Mouse (Mus musculus) CD8-positive naive resting alpha-beta T cell, adult 2 months (primary cell): ENCODE results near the gene Gm15056.

Experiments used
- DNase-seq, 2 experiments: peaks; one replicate each; pipeline ENCODE4 v3.0.0; 2022; ENCODE audit warnings: low read depth in 2 of 2, low spot score in 2 of 2

Gm15056 gene

DNA sequence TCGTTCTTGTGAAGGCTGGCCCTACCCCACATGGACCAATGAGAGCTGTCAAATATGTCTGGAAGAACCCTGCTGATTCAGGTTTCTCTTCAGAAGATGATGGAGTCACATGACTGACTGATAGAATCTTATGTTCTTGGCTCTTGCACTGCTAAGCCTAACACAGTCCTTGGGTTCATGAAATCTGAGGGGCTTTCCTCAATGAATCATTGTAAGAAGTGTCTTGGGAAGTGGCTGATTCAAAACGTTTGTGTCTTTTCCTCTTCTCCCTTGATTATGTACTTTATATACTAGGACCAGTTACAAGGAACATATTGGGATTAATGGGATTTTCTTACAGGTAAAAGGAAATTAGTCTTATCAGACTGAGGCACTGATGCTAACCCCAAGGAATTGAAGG is at the start of gene Gm15056:
TSS of gene Gm15056 (minus strand) at position 101 of the 400 bp plus-strand sequence.
- DNase-seq: no peak

DNA sequence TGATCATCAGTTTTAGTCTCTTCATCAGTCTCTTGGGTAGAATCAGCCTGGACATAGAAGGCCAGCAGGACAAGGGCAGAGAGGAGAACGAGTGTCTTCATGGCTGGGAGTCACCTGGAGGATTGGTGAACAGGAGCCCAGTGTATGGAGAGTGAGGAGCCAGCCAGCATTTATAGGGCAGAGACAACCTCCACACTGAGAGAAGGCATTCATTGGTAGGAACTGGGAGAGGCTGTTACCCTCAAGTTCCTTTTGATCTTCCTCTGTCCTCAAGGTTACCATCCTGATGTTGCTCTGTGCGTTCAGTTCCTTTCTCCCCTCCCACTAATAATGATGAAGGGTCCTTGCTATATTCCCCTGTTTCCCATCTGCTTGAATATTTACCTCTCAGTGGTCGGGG is 42.2 kb upstream of the Gm15056 start, which contains the start of gene AY761185:
TSS of gene AY761185 (minus strand) at position 101 of the 400 bp plus-strand sequence.
- no peak for DNase-seq

DNA sequence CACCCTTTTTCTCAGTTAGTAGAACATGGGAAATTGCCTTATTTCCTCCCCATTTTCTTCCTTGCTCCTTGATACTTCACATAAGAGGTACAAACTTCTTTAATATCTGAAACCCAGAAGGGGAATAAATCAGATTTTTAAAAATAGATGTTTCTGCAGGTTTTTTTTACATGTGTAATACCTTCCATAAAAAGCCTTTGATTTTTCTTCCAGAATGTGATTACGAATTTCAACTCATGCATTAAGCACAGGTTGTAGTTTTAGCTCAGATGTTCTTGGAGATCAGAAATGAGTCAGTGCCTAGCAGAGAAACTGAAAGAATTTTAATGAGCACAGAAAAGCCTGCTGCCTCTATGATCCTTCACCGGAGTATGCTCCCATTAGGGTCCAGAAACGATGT is 19.5 kb upstream of the Gm15056 start, which contains the start of gene Gm6040:
TSS of gene Gm6040 (minus strand) at position 101 of the 400 bp plus-strand sequence.
- no peak for DNase-seq

DNA sequence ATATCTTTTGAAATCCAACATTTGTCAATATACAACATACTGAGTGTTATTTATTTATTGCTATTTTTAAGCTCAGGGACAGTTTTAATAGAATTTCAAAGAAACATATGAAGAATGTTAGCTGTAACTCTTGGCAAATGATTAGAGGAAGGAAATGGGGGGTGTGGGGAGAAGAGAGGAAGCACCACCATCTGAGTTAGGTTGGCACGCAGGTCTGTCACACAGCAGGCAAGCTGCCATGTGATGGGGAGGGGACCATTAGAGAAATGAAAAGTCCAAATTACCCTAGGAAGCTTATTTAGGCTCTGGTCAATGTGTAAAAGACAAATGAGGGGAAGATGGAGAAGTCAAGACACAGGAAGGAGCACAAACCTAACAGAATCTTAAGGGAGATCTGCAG is 9.9 kb upstream of the Gm15056 start:
- DNase-seq: no peak

DNA sequence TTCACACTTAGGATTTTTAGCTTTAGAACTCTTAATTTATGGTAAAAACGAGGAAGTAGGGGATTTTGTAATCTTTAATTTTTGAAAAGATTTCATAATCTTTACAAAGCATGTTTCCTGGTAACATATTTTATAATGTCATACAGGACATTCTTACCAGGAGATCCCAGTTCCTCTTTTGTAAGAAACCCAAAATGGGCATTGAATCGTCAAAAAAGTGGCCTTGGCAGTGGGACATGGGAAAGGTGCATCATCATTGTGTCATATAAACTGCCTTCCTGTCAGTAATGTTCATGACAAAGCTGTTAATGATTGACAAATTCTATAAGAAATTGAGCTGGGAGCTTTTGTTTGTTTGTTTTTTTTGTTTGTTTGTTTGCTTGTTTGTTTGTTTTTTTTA is 5.8 kb upstream of the Gm15056 start:
- DNase-seq: no peak

DNA sequence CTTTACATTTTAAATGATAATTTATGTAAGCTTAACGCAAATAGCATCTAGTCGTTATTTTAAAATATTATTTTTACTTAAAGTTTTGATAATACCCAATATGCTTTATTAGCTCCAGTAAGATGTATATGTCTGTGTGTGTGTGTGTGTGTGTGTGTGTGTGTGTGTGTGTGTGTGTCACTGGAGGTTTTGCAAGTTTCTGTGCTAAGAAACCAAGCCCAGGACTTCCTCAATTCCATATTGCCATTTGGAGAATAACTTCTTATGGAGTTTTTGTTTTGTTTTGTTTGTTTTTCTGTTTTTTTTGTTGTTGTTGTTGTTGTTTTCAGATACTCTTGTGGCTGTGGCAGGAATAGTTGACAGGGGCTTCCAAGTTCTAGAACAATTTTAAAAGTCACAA is 4.7 kb upstream of the Gm15056 start:
- no peak for DNase-seq

DNA sequence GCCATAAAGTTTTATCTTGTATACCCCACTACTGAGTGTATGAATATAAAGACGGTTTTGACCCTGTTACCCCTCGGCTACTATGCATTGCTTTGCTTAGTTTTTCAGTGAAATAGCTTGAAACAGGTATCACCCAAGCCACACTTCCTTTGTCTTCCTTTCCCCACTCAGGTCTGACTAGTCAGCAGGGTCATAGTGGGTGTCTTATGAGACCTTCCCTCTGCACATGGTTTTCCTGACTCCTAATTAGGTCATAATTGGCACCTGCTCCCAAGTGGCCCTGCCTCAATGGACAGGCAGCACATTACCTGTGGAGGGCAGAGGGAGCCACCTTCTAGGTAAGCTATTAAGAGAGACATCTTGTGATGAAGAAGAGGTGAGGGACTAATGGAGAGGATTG is 10.1 kb downstream of the Gm15056 start, which contains the start of gene Defb33:
TSS of gene Defb33 (plus strand) at position 301 of the 400 bp plus-strand sequence.
- no peak for DNase-seq

DNA sequence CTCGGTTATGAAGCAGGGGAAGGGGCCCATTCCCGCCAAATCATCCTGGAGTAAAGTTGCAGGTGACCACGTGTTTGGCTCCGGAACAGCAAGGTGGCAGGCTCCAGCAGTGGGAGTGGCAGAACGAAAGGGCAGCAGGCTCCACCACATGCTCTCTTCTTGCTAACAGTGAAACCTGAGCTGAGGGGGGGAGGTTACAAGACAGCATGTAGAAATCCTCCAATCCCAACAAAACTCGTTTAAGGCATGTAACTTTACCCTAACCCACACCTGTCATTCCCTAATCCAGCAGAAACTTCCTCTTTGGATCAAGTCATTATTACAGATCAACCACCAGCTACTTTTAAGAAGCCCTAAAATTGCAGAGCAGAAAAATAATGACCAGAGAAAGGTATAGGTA is 27.8 kb downstream of the Gm15056 start:
- DNase-seq: no peak
